Mouse (Mus musculus): ENCODE data around the gene Eprs.

DNA sequence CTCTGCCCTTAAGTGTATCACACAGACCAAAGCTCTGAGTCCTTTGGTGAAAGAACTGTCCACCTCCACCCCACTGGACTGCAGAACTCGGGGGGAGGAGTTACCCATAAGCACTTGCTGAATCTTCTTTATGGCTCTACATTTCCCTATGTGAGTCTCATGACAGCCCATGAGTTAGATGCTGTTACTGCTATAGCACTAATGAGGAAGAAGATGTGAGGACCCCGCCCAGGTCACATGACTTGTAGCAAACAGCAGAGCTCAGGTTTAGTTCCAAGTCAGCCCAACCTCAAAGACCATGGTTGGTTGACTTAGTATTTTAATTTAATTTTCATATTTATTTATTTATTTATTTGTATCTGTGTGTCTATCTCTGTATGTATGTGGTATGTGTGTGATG, 86.9 kb downstream of the Eprs start:
- TF ChIP-seq POLR2A (IDR thresholded peaks at IDR 0.05; ENCODE audit: control insufficient read depth, low read depth, low read length) (no peak), CTCF (IDR thresholded peaks at IDR 0.05; ENCODE audit: control insufficient read depth, insufficient read depth, insufficient replicate concordance, low read depth, low read length) (no peak)

Data from testis, adult 2 months (tissue).